Mouse (Mus musculus) left cerebral cortex, adult 18-20 months (tissue): ENCODE measurements at regions not wholly inside any gene's neighbourhood (a gene's known extent, or its start where the extent isn't known, plus 50 kb on each side); places are given as distances from the start of the nearest gene placed in this dataset.

ENCODE experiments used
- DNase-seq, 2 experiments: peaks; one replicate each; pipeline ENCODE4 v3.0.0; 2021 to 2022; ENCODE audit warnings: low spot score in 2 of 2, mixed read lengths in 1 of 2

GRCm38 (mm10) chr9:87346278-87346882 is 91.0 kb upstream of the Cep162 start:
- DNase-seq = no peak

DNA sequence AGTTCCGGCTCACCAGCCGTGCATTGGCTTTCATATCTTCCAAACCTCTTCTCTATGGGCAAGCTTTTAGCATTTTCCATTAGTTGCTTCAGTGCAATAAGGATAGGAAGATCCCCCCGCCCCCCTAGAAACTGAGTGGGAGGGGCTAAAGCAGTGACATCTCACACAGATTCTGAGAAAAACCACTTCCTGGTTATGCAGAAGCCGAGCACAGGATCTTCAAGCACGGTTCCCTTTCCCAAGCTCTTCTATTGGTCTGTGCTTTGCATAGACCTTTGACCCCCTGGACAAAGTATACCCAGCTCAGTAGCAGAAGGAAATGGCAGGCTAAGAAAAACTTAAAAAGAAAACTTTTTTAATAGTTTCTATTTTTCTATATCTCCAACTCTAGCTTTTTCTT is 86.1 kb upstream of the Cep162 start:
- DNase-seq = no peak

GRCm38 (mm10) chr9:87326374-87327295 is 71.3 kb upstream of the Cep162 start:
- DNase-seq = no peak

- no peak for DNase-seq
Observed at GRCm38 (mm10) chr9:87323690-87324089, 68.4 kb upstream of the Cep162 start.

DNA sequence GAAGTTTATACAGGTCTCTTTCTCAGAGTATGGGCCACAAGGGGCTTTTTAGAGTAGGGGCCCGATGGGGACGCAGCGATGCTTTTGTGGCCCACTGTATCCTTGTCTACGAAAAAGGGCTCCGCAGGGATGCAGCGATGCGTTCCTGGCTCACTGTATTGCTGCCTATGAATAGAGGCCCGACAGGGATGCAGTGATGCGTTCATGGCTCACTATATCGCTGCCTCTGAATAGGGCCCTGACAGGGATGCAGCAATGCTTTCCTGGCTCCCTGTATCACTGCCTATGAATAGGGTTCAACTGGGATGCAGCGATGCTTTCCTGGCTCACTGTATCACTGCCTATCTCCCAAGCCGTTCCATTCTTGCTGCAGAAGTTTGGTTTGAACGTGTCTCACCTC is 65.4 kb upstream of the Cep162 start:
- no peak for DNase-seq

DNA sequence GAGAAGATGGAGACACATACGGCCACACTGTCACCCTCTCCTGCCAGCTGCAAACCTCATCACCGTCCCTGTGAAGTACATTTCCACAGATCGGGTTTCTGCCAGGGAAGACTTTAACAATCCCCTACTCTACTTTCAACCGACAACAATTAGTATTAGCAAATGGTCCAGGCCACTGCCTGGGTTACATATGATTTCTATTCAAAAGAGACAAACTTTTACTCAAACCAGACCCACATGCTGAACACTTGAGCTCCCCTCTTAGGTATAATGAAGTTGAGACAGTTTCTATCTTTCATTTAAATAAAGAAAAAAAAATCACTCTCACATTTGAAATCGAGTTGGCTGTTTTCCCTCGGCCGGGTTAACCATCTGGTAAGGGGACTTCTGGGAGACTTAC is 63.4 kb upstream of the Cep162 start:
- no peak for DNase-seq

DNA sequence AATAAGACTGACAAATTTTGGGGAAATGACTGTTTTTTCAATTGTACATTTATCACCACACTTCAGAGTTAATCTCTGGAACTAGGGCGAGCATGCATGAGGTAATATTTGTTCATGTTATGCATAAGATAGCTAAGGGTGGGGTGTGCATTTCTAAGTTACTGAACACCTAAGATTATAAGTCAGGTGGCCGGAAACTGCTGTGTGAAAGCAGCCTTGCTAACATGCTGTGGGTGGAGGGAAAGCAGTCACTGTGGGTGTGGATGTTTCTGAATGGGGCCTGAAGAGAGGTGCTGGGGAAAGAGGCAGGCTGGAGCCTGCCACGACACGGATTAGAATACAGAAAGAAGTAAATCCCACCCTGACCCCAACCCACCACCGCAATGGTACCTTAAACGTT is 54.8 kb upstream of the Cep162 start:
- DNase-seq = no peak
